Mouse (Mus musculus): ENCODE data around the gene Hgd. TPM values are rescaled to one million over a fixed set of nuclear protein-coding genes. Genes with fewer than 3 reads are reported as not detected.

Hgd gene
- polyA plus RNA-seq, 1 experiment from 2014 or later, result 0.21 TPM

- no peaks in the 10 kb centered on the region for H3K27me3 ChIP-seq
- H3K4me2 ChIP-seq, result peak overlapping the region; percentile 70
- ATAC-seq (replicated peaks; ENCODE audit: insufficient number of reproducible peaks, insufficient read depth, low FRiP score, low read depth), result no peak
- 82% methylated on average over 5 of the region's 5 CpGs for WGBS
- H3K27ac ChIP-seq, result no peak overlapping the region
- H3K4me1 ChIP-seq (replicated peaks), result peaks cover 21% of the 10 kb centered on the region
- peaks cover 7% of the 10 kb centered on the region for H3K36me3 ChIP-seq
- H3K9me3 ChIP-seq (replicated peaks), result no peaks in the 10 kb centered on the region
- H3K4me3 ChIP-seq, result peak overlapping the region; percentile 77
- H3K9ac ChIP-seq, result 0 out of 2 replicates have a peak overlapping the region, but pooled peaks have one; percentile 23
Observed at GRCm38 (mm10) chr16:37652654-37653053, 72.7 kb downstream of the Hgd start.

DNA sequence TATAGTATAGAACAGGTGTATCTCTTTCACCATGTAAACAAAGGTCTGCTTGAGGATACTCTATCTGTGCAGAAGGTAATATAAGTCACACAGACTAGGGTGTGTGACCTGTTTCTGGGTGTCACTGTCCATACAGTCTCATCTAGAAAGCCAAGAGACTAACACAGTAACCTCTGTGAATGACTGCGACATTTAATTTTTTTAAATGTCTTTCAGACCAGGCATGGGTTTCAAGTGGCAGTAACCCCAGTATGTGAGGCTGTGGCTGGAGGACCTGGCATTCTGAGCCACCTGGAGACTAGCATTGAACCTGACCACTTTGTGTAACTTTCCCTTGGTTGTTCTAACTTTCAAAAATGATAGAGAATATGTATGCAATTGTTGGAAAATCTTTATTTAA lies 73.1 kb downstream of the Hgd start:
- Histone ChIP-seq H3K27me3 (no peaks in the 10 kb centered on the region), H3K27ac (0 out of 2 replicates have a peak overlapping the region, but pooled peaks have one; percentile 38), H3K9ac (0 out of 2 replicates have a peak overlapping the region, but pooled peaks have one; percentile 23), H3K36me3 (peaks cover 3% of the 10 kb centered on the region), H3K4me3 (peak overlapping the region; percentile 77), H3K4me2 (peak overlapping the region; percentile 70), H3K4me1 (replicated peaks) (peaks cover 21% of the 10 kb centered on the region), H3K9me3 (replicated peaks) (no peaks in the 10 kb centered on the region)
- no peak for ATAC-seq (replicated peaks; ENCODE audit: insufficient number of reproducible peaks, insufficient read depth, low FRiP score, low read depth)
- WGBS, result 68% methylated on average over 1 of the region's 1 CpGs

DNA sequence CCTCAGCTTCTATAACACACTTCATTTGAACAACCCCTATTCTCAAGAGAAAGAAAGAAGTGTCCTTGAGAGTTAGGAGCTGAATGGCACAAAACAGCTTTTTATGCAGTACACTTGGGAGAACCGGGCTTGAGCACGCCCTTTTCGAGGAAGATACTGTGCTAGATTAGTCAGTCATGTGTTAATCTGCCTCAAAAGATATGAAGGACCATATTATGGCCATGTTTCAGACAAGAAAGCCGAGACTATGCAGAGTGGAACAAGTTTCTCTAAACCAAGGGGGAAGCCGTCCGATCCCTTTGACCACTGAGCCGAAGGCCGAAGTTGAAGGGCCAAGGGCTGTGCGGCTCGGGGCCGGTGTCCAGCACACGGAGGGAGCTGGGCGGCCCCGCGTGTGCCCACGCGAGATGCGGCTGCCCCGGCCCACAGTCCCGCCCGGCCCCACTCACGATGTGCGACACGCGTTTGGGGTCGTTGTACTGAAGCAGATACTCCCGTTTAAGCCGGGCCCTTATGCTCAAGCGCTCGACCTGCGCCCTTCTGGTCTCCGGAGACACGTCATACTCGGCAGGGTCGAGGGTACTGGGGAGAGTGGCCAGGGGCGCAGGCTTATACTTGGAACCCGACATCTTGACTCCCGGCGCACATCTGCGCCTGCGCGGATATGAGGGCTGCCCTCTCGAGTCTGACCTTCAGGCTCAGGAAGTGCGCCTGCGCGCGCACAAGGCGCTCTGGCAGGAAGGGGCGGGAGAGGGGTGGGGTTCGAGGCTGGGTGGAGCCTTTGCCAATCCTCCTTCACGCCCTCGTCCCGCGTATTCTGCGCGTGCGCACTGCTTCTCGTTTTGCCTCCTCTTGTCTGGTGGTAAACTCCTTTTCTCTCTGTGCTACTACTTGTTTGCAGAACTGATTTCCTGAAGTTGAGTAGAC lies 74.0 kb downstream of the Hgd start, which contains the start of gene Ndufb4:
Gene Ndufb4 (minus strand): TSS at position 723 of the 927 bp plus-strand sequence.
- WGBS, result under 1% methylated on average over 58 of the region's 58 CpGs
- no peaks in the 10 kb centered on the region for H3K9me3 ChIP-seq (replicated peaks)
- H3K9ac ChIP-seq, result peak within 1 kb of the TSS; percentile 91
- H3K27me3 ChIP-seq, result no peaks in the 10 kb centered on the region
- peak; percentile 96 for ATAC-seq (replicated peaks; ENCODE audit: insufficient number of reproducible peaks, insufficient read depth, low FRiP score, low read depth)
- no peaks in the 10 kb centered on the region for H3K36me3 ChIP-seq
- peak within 1 kb of the TSS; percentile 70 for H3K4me2 ChIP-seq
- H3K4me1 ChIP-seq (replicated peaks), result peaks cover 21% of the 10 kb centered on the region
- peak within 1 kb of the TSS; percentile 77 for H3K4me3 ChIP-seq
- peak within 1 kb of the TSS; percentile 88 for H3K27ac ChIP-seq

DNA sequence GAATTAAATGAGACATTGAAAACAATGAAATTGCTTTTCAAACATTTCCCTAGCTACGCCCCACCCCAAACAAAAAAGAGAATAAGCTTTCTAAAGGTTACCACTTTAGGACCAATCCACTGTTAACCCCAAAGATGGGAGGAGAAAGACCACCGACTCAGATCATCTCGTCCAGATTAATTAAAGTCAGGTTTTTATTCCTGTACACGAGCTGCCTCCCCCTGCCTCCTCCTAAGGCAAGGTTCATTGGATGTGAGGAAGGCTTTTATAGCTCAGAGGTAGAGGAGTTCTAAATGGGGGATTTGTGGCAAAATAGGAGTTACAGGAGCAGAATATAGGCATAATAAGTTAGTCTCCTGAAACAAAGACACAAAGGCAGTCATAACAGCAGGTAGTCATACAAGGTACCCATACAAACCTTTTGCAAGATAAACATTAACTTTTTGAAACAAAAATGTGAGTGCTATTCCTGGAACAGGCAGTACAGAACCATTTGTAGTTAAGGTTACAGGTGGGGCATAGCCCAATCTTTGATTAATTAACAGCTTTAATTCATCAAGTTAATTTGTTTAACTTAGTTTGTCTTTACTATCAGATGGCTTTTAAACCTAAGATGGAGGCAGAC lies 75.0 kb downstream of the Hgd start:
- 67% methylated on average over 4 of the region's 4 CpGs for WGBS
- Histone ChIP-seq H3K4me1 (replicated peaks) (peaks cover 21% of the 10 kb centered on the region), H3K9ac (no peak overlapping the region), H3K4me3 (peak overlapping the region; percentile 77; the same call in 1 of the 2 replicates), H3K27me3 (no peaks in the 10 kb centered on the region), H3K36me3 (no peaks in the 10 kb centered on the region), H3K4me2 (peak overlapping the region; percentile 49), H3K9me3 (replicated peaks) (no peaks in the 10 kb centered on the region), H3K27ac (peak overlapping the region; percentile 74)
- no peak for ATAC-seq (replicated peaks; ENCODE audit: insufficient number of reproducible peaks, insufficient read depth, low FRiP score, low read depth)

GRCm38 (mm10) chr16:37655756-37656347 lies 75.9 kb downstream of the Hgd start:
- Histone ChIP-seq H3K27ac (no peak overlapping the region), H3K4me3 (no peak overlapping the region), H3K36me3 (no peaks in the 10 kb centered on the region), H3K4me2 (no peak overlapping the region), H3K4me1 (replicated peaks) (peaks cover 21% of the 10 kb centered on the region), H3K9me3 (replicated peaks) (no peaks in the 10 kb centered on the region), H3K27me3 (no peaks in the 10 kb centered on the region), H3K9ac (no peak overlapping the region)
- ATAC-seq (replicated peaks; ENCODE audit: insufficient number of reproducible peaks, insufficient read depth, low FRiP score, low read depth), result no peak
- WGBS, result 21% methylated on average over 4 of the region's 4 CpGs

GRCm38 (mm10) chr16:37656796-37657195 lies 76.8 kb downstream of the Hgd start:
- WGBS, result 85% methylated on average over 7 of the region's 7 CpGs
- H3K36me3 ChIP-seq, result no peaks in the 10 kb centered on the region
- H3K27ac ChIP-seq, result no peak overlapping the region
- no peaks in the 10 kb centered on the region for H3K27me3 ChIP-seq
- no peak overlapping the region for H3K4me2 ChIP-seq
- no peak overlapping the region for H3K9ac ChIP-seq
- ATAC-seq (replicated peaks; ENCODE audit: insufficient number of reproducible peaks, insufficient read depth, low FRiP score, low read depth), result no peak
- H3K4me3 ChIP-seq, result no peak overlapping the region
- H3K4me1 ChIP-seq (replicated peaks), result peaks cover 13% of the 10 kb centered on the region
- H3K9me3 ChIP-seq (replicated peaks), result no peaks in the 10 kb centered on the region

- Histone ChIP-seq H3K4me1 (replicated peaks) (no peaks in the 10 kb centered on the region), H3K27ac (no peak overlapping the region), H3K9me3 (replicated peaks) (no peaks in the 10 kb centered on the region), H3K4me2 (no peak overlapping the region), H3K27me3 (no peaks in the 10 kb centered on the region), H3K36me3 (no peaks in the 10 kb centered on the region), H3K9ac (no peak overlapping the region), H3K4me3 (no peak overlapping the region)
- no peak for ATAC-seq (replicated peaks; ENCODE audit: insufficient number of reproducible peaks, insufficient read depth, low FRiP score, low read depth)
- WGBS, result 67% methylated on average over 9 of the region's 9 CpGs
Observed at GRCm38 (mm10) chr16:37663643-37664459, 83.9 kb downstream of the Hgd start.

DNA sequence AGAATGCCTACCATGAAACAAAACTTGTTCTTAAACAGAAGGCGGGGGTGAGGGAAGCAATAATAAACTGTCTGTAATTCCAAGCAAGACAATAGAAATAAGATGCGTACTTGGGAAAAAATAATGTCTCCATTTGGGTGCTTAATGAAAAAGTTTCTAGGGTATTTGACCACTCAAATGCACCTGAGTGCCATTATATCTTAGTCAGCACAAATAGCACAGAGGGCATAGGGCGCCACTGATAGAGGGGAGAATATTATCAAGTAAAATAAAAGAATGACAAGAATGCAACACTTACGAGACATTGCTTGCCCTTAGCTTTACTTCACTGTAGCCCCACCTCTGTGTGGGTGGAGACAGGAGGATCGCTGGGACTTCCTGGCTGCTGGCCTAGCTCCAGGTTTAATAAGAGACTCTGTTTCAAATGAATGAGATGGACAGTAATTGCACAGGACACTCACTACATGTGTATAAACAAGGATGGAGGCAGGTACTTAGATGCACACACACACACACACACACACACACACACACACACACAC lies 85.5 kb downstream of the Hgd start:
- Histone ChIP-seq H3K27me3 (no peaks in the 10 kb centered on the region), H3K4me1 (replicated peaks) (no peaks in the 10 kb centered on the region), H3K27ac (no peak overlapping the region), H3K9me3 (replicated peaks) (no peaks in the 10 kb centered on the region), H3K4me2 (no peak overlapping the region), H3K36me3 (no peaks in the 10 kb centered on the region), H3K4me3 (no peak overlapping the region), H3K9ac (no peak overlapping the region)
- 51% methylated on average over 5 of the region's 5 CpGs for WGBS
- ATAC-seq (replicated peaks; ENCODE audit: insufficient number of reproducible peaks, insufficient read depth, low FRiP score, low read depth), result no peak

- no peak overlapping the region for H3K9ac ChIP-seq
Observed at GRCm38 (mm10) chr16:37670666-37671283, 90.8 kb downstream of the Hgd start.

GRCm38 (mm10) chr16:37675326-37675725 lies 95.4 kb downstream of the Hgd start:
- no peak overlapping the region for H3K4me2 ChIP-seq
- no peak for ATAC-seq (replicated peaks; ENCODE audit: insufficient number of reproducible peaks, insufficient read depth, low FRiP score, low read depth)
- 92% methylated on average over 5 of the region's 5 CpGs for WGBS
- no peak overlapping the region for H3K9ac ChIP-seq
- no peak overlapping the region for H3K4me3 ChIP-seq
- no peaks in the 10 kb centered on the region for H3K4me1 ChIP-seq (replicated peaks)
- H3K27ac ChIP-seq, result no peak overlapping the region
- no peaks in the 10 kb centered on the region for H3K27me3 ChIP-seq
- H3K36me3 ChIP-seq, result no peaks in the 10 kb centered on the region
- no peaks in the 10 kb centered on the region for H3K9me3 ChIP-seq (replicated peaks)

More at GRCm38 (mm10) chr16:37670666-37671283, 90.8 kb downstream of the Hgd start:
- Histone ChIP-seq H3K36me3 (no peaks in the 10 kb centered on the region), H3K9me3 (replicated peaks) (no peaks in the 10 kb centered on the region), H3K4me2 (no peak overlapping the region), H3K4me1 (replicated peaks) (no peaks in the 10 kb centered on the region), H3K27ac (no peak overlapping the region), H3K4me3 (no peak overlapping the region), H3K27me3 (no peaks in the 10 kb centered on the region)
- WGBS, result 22% methylated on average over 4 of the region's 4 CpGs
- no peak for ATAC-seq (replicated peaks; ENCODE audit: insufficient number of reproducible peaks, insufficient read depth, low FRiP score, low read depth)

All from heart, embryonic 15.5 days (tissue).